Mouse (Mus musculus): ENCODE results near the gene Tacr1. TPM values are rescaled to one million over a fixed set of nuclear protein-coding genes. Genes with fewer than 3 reads are reported as not detected.
"Not testable (repeated sequence)": the region's sequence is repeated elsewhere in the genome, so short reads cannot be mapped to it uniquely, and the experiment has no call there.

The Tacr1 gene
- polyA plus RNA-seq, 1 experiment from 2014 or later: 0.09 TPM

DNA sequence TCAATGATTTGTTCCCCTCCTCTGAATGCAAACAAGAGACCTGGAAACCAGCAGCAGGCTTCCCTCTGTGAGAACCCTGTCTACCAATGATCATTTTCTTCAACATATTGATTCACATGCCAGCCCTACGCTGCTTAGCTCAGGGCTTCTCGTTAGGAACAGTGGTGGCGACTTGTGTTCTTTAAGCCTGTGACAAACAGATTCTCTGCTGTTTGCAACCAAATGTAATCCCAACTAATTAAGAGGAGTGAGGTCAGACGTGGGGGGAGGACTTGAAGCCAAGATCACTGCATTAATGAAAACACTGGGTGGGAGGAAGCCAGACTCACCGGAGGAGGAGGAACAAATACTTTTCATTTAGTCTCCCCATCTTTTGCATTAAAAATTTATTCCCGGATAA, 27.6 kb downstream of the Tacr1 start:
- H3K9ac ChIP-seq (ENCODE audit: low read length): no peak overlapping the region
- 65% methylated on average over 6 of the region's 6 CpGs for WGBS
- no peaks in the 10 kb centered on the region for H3K36me3 ChIP-seq (ENCODE audit: control insufficient read depth, insufficient read depth, low read length)
- H3K4me2 ChIP-seq (ENCODE audit: low read length): no peak overlapping the region
- no peaks in the 10 kb centered on the region for H3K4me1 ChIP-seq (ENCODE audit: control insufficient read depth in 2 of 2, insufficient read depth in 2 of 2, low read length in 2 of 2)
- no peak for ATAC-seq (ENCODE audit: insufficient number of reproducible peaks, insufficient read depth, low FRiP score, low read depth)
- H3K9me3 ChIP-seq (ENCODE audit: control insufficient read depth, low read length): no peaks in the 10 kb centered on the region
- H3K4me3 ChIP-seq (ENCODE audit: control insufficient read depth in 1 of 2, insufficient read depth in 1 of 2, low read depth in 1 of 2, low read length in 2 of 2): no peak overlapping the region
- H3K27ac ChIP-seq (replicated peaks in 1 of 2; ENCODE audit: control insufficient read depth in 1 of 2, insufficient read depth in 1 of 2, low read depth in 2 of 2, low read length in 2 of 2): no peak overlapping the region
- no peaks in the 10 kb centered on the region for H3K27me3 ChIP-seq (ENCODE audit: control insufficient read depth, insufficient read depth, low read length)

DNA sequence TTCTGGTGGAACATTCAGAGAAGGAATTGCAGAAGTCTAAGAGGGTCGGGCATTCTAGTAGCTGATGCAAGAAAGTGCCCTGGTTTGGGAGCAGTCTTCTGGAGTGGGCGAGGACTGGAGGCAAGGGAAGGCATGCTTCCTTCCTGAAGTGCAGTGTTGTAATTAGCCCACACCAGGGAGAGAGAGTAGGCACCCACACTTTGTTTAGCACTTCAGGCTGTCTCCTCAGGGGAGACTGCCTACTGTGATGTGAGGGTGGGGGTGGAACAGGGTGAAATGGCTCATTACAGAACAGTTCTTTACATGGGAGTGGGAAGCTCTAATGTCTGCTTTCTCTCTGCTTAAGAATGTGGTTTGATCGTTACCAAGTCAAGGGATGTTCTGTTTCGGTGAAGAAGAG, 35.0 kb downstream of the Tacr1 start:
- Histone ChIP-seq H3K9me3 (ENCODE audit: control insufficient read depth, low read length) (no peaks in the 10 kb centered on the region), H3K27me3 (ENCODE audit: control insufficient read depth, insufficient read depth, low read length) (no peaks in the 10 kb centered on the region), H3K27ac (replicated peaks in 1 of 2; ENCODE audit: control insufficient read depth in 1 of 2, insufficient read depth in 1 of 2, low read depth in 2 of 2, low read length in 2 of 2) (no peak overlapping the region), H3K4me3 (ENCODE audit: control insufficient read depth in 1 of 2, insufficient read depth in 1 of 2, low read depth in 1 of 2, low read length in 2 of 2) (no peak overlapping the region), H3K36me3 (ENCODE audit: control insufficient read depth, insufficient read depth, low read length) (no peaks in the 10 kb centered on the region), H3K9ac (ENCODE audit: low read length) (no peak overlapping the region), H3K4me1 (ENCODE audit: control insufficient read depth in 2 of 2, insufficient read depth in 2 of 2, low read length in 2 of 2) (no peaks in the 10 kb centered on the region), H3K4me2 (ENCODE audit: low read length) (no peak overlapping the region)
- WGBS: 68% methylated on average over 4 of the region's 4 CpGs
- ATAC-seq (ENCODE audit: insufficient number of reproducible peaks, insufficient read depth, low FRiP score, low read depth): no peak

DNA sequence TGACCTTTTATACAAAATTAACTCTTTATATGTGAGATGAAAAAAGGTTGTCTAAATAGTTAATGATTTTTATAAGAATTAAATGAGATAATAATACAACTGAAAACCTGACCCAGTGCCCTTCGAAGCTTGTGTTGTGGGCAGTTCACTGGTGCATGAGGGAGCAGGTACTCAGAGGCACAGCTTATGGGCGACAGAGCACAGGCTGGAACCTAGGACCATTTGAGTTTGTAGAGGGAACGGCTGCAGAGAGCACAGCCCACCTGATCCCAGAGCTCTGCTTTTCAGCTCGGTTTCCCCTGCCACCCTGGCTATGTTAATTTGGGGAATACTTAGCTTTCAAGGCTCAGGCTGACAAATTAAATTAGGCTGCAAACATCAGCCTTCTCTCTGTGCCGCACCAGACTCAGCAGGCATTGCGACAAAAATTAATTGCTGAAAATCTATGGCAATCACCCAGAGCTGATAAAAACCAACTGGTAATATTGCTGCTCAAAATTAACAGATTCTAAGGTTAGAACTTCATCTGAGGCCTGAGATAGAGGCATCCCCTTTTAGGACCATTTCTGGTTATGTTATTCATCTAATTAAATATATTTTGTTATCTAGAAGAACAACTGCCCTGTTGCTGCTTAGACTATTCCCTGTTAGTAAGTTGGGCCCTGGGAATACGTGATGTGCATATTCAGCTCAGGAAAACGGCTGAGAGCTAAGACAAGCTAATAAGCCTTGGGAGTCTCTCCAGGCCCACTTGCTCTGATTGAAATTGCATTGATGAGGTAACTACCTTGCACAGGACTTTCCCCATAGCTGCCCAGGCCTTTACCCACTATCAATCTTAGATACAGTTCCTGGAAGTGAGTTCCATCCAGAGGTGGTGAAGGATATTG, 50.3 kb downstream of the Tacr1 start:
- H3K4me2 ChIP-seq (ENCODE audit: low read length); ATAC-seq (ENCODE audit: insufficient number of reproducible peaks, insufficient read depth, low FRiP score, low read depth); H3K4me3 ChIP-seq (ENCODE audit: control insufficient read depth in 1 of 2, insufficient read depth in 1 of 2, low read depth in 1 of 2, low read length in 2 of 2); H3K4me1 ChIP-seq (ENCODE audit: control insufficient read depth in 2 of 2, insufficient read depth in 2 of 2, low read length in 2 of 2); H3K36me3 ChIP-seq (ENCODE audit: control insufficient read depth, insufficient read depth, low read length); H3K9me3 ChIP-seq (ENCODE audit: control insufficient read depth, low read length); H3K27ac ChIP-seq (replicated peaks in 1 of 2; ENCODE audit: control insufficient read depth in 1 of 2, insufficient read depth in 1 of 2, low read depth in 2 of 2, low read length in 2 of 2); H3K27me3 ChIP-seq (ENCODE audit: control insufficient read depth, insufficient read depth, low read length); H3K9ac ChIP-seq (ENCODE audit: low read length): not testable (repeated sequence)
- 70% methylated on average over 8 of the region's 8 CpGs for WGBS

DNA sequence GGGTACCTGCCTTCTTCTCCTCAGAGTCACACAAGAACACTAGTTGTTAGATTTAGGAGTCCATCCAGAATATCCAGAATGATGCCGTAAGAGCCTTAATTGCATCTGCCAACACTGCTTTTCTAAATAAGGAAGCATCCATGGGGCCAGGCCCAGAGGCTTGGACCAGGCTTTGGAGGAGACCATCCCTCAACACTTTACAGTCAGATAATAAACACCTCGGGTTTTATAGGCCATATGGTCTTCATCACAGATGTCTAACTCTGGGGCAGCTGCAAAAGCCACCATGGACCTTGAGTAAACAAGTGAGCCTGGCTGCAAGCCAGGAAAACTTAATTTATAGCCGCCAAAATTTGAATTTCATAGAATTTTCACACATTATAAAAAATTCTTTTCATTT, 53.1 kb downstream of the Tacr1 start:
- Histone ChIP-seq H3K27me3 (ENCODE audit: control insufficient read depth, insufficient read depth, low read length) (no peaks in the 10 kb centered on the region), H3K36me3 (ENCODE audit: control insufficient read depth, insufficient read depth, low read length) (no peaks in the 10 kb centered on the region), H3K4me1 (ENCODE audit: control insufficient read depth in 2 of 2, insufficient read depth in 2 of 2, low read length in 2 of 2) (peaks cover 0 to 7% of the 10 kb centered on the region in 2 experiments; a peak in 2 of 4 replicates), H3K4me2 (ENCODE audit: low read length) (no peak overlapping the region), H3K9ac (ENCODE audit: low read length) (no peak overlapping the region), H3K9me3 (ENCODE audit: control insufficient read depth, low read length) (no peaks in the 10 kb centered on the region), H3K27ac (replicated peaks in 1 of 2; ENCODE audit: control insufficient read depth in 1 of 2, insufficient read depth in 1 of 2, low read depth in 2 of 2, low read length in 2 of 2) (no peak overlapping the region), H3K4me3 (ENCODE audit: control insufficient read depth in 1 of 2, insufficient read depth in 1 of 2, low read depth in 1 of 2, low read length in 2 of 2) (no peak overlapping the region)
- 26% methylated on average over 3 of the region's 3 CpGs for WGBS
- ATAC-seq (ENCODE audit: insufficient number of reproducible peaks, insufficient read depth, low FRiP score, low read depth): no peak

DNA sequence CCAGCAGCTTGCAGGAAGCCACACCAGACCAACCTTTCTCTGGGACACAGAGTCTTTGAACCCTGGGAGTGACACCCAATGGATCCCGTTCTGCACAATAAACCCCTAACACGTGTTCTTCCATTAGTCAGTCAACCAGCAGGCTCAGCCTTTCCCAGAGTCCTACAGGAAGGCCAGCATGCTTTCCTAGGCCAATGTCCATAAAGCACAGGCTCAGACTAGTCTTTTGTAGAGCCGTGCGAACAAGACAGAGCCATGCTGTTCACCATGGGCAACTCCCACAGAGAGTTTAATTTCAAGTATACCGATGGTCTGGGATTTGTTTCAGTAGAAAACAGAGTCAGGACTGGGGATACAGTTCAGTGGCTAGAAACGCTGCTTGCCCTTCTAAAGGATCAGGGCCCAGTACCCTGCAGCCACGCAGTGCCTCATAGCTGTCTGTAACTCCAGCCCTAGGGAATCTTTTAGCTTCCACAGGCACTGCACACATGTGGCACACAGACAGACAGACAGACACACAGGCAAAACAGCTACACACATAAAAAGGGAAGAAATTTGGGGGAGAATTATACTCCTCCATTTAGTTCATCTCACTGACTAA, 55.1 kb downstream of the Tacr1 start:
- Histone ChIP-seq H3K9ac (ENCODE audit: low read length) (no peak overlapping the region), H3K4me3 (ENCODE audit: control insufficient read depth in 1 of 2, insufficient read depth in 1 of 2, low read depth in 1 of 2, low read length in 2 of 2) (no peak overlapping the region), H3K4me2 (ENCODE audit: low read length) (no peak overlapping the region), H3K4me1 (ENCODE audit: control insufficient read depth in 2 of 2, insufficient read depth in 2 of 2, low read length in 2 of 2) (peaks cover 0 to 7% of the 10 kb centered on the region in 2 experiments; a peak in 2 of 4 replicates), H3K27me3 (ENCODE audit: control insufficient read depth, insufficient read depth, low read length) (no peaks in the 10 kb centered on the region), H3K27ac (replicated peaks in 1 of 2; ENCODE audit: control insufficient read depth in 1 of 2, insufficient read depth in 1 of 2, low read depth in 2 of 2, low read length in 2 of 2) (no peak overlapping the region), H3K9me3 (ENCODE audit: control insufficient read depth, low read length) (no peaks in the 10 kb centered on the region), H3K36me3 (ENCODE audit: control insufficient read depth, insufficient read depth, low read length) (no peaks in the 10 kb centered on the region)
- no peak for ATAC-seq (ENCODE audit: insufficient number of reproducible peaks, insufficient read depth, low FRiP score, low read depth)
- WGBS: 83% methylated on average over 7 of the region's 7 CpGs

DNA sequence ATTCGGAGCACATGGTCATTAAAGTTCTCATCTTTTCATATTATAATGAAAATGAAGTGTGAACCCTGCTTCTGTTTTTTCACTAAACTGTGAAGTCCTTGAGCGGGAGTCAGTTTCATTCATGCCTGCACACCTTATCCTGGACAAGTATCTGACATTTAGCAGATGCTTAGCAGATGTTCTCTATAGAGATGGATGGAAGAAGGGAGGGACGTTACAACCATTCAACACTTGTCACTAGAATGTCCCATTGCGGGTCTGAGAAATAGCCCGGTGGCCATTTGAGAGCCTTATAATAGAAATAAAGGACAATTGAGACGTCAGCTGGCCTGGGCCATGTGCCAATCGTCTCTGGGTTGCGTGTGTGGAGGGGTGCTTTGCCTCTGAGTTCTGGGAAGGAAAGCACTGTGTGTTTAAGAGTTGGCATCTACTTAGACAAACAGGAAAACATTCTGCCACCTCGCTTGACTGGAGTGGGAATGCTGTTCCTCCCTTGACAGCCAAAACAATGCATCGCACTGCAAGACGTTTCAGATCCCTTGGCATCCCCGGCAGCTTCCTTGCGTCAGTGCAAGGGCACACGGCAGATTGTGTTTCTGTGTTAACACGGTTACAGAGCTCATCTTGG, 56.7 kb downstream of the Tacr1 start:
- ATAC-seq (ENCODE audit: insufficient number of reproducible peaks, insufficient read depth, low FRiP score, low read depth): no peak
- Histone ChIP-seq H3K36me3 (ENCODE audit: control insufficient read depth, insufficient read depth, low read length) (no peaks in the 10 kb centered on the region), H3K27me3 (ENCODE audit: control insufficient read depth, insufficient read depth, low read length) (no peaks in the 10 kb centered on the region), H3K4me2 (ENCODE audit: low read length) (no peak overlapping the region), H3K4me3 (ENCODE audit: control insufficient read depth in 1 of 2, insufficient read depth in 1 of 2, low read depth in 1 of 2, low read length in 2 of 2) (no peak overlapping the region), H3K9ac (ENCODE audit: low read length) (no peak overlapping the region), H3K4me1 (ENCODE audit: control insufficient read depth in 2 of 2, insufficient read depth in 2 of 2, low read length in 2 of 2) (peaks cover 3 to 11% of the 10 kb centered on the region in 2 experiments), H3K27ac (replicated peaks in 1 of 2; ENCODE audit: control insufficient read depth in 1 of 2, insufficient read depth in 1 of 2, low read depth in 2 of 2, low read length in 2 of 2) (no peak overlapping the region), H3K9me3 (ENCODE audit: control insufficient read depth, low read length) (no peaks in the 10 kb centered on the region)
- WGBS: 55% methylated on average over 15 of the region's 15 CpGs

DNA sequence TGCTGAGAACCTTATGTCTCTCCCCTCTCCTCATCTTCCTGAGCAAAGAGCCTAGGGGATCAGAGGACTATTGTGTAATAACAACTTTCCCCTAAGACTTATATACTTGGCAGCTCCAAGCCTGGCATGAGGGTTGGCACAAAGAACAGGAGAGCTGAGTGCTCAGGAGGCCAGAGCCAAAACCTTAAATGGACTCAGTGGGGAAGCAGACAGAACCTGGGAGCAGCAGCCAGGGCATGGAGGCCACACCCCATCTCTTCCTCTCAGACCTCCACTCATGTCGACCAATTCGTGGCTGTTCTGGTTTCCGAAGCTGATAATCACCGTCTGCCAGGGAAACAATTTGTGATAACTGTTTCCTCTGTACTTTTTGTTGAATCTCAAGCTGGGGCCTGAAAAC, 61.0 kb downstream of the Tacr1 start:
- Histone ChIP-seq H3K27ac (replicated peaks in 1 of 2; ENCODE audit: control insufficient read depth in 1 of 2, insufficient read depth in 1 of 2, low read depth in 2 of 2, low read length in 2 of 2) (no peak overlapping the region), H3K9ac (ENCODE audit: low read length) (no peak overlapping the region), H3K4me3 (ENCODE audit: control insufficient read depth in 1 of 2, insufficient read depth in 1 of 2, low read depth in 1 of 2, low read length in 2 of 2) (no peak overlapping the region), H3K9me3 (ENCODE audit: control insufficient read depth, low read length) (no peaks in the 10 kb centered on the region), H3K27me3 (ENCODE audit: control insufficient read depth, insufficient read depth, low read length) (no peaks in the 10 kb centered on the region), H3K4me1 (ENCODE audit: control insufficient read depth in 2 of 2, insufficient read depth in 2 of 2, low read length in 2 of 2) (peaks cover 3 to 4% of the 10 kb centered on the region in 2 experiments; a peak in 3 of 4 replicates), H3K36me3 (ENCODE audit: control insufficient read depth, insufficient read depth, low read length) (no peaks in the 10 kb centered on the region), H3K4me2 (ENCODE audit: low read length) (no peak overlapping the region)
- 17% methylated on average over 4 of the region's 4 CpGs for WGBS
- ATAC-seq (ENCODE audit: insufficient number of reproducible peaks, insufficient read depth, low FRiP score, low read depth): 0 out of 2 replicates have a peak, but pooled peaks have one; percentile 35
